Mouse (Mus musculus): ENCODE measurements around the gene Fam168b.

- no peak for TF ChIP-seq CTCF (IDR thresholded peaks at IDR 0.05; ENCODE audit: insufficient read depth, low read length)
- no peak for TF ChIP-seq POLR2A (IDR thresholded peaks at IDR 0.05; ENCODE audit: borderline replicate concordance, extremely low read depth, low read depth, low read length)
These were observed 8.0 kb downstream of the Fam168b start for GRCm38 (mm10) chr1:34834904-34835303.

All from lung, adult 2 months (tissue).